Mouse (Mus musculus) myocyte (in vitro differentiated cells): ENCODE results near the gene Gm6309. TPM values are rescaled to one million over a fixed set of nuclear protein-coding genes. Genes with fewer than 3 reads are reported as not detected.

ENCODE experiments used
- polyA plus RNA-seq: library from polyadenylated mRNA; unstranded; fragments of >200 nt; fragmentation: generic; extraction: Trizol; gene quantifications from one replicate; pipeline ENCODE4 v1.2.1, GENCODE M21; 2012; ENCODE audit warnings: missing spikeins

Gene Gm6309
- polyA plus RNA-seq, 1 experiment, result not detected

Other genes with a start within 250 kb of the Gm6309 start
- gene Cyp3a25, start 161.1 kb downstream of the Gm6309 start, polyA plus RNA-seq, result not detected
- not detected for gene Cyp3a59, start 91.5 kb downstream of the Gm6309 start, polyA plus RNA-seq
- gene Gm5565, start 10.2 kb downstream of the Gm6309 start, polyA plus RNA-seq, result not detected
- not detected for gene 1700001J03Rik, start 14.6 kb upstream of the Gm6309 start, polyA plus RNA-seq
- 17.2 TPM for gene Rnf6, start 50.8 kb upstream of the Gm6309 start, polyA plus RNA-seq
- gene Cdk8, start 60.5 kb upstream of the Gm6309 start, polyA plus RNA-seq, result 11.0 TPM
- not detected for gene Wasf3, start 214.3 kb upstream of the Gm6309 start, polyA plus RNA-seq